Mouse (Mus musculus) megakaryocyte, embryonic 14.5 days (primary cell): ENCODE measurements at regions not wholly inside any gene's neighbourhood (a gene's known extent, or its start where the extent isn't known, plus 50 kb on each side); places are given as distances from the start of the nearest gene placed in this dataset.

ENCODE experiments used
- H3K27me3 ChIP-seq: replicated peaks from 2 replicates; pipeline ENCODE3; 2012; ENCODE audit warnings: inconsistent platforms
- H3K36me3 ChIP-seq: replicated peaks from 2 replicates; pipeline ENCODE3; 2012; ENCODE audit warnings: low read length, inconsistent platforms, mixed read lengths
- H3K4me1 ChIP-seq: 2 replicates; pipeline ENCODE4 v1.6.1; 2012; ENCODE audit warnings: inconsistent platforms
- H3K4me3 ChIP-seq: replicated peaks from 2 replicates; pipeline ENCODE3; 2012; ENCODE audit warnings: moderate library complexity, mild to moderate bottlenecking, inconsistent platforms
- H3K9me3 ChIP-seq: 2 replicates; pipeline ENCODE4 v1.6.1; 2012; ENCODE audit warnings: inconsistent platforms
- FLI1 ChIP-seq: IDR thresholded peaks from 2 replicates; pipeline ENCODE4 v1.6.1; 2012; ENCODE audit warnings: low read length, inconsistent platforms, mixed read lengths
- GATA1 ChIP-seq: IDR thresholded peaks from 3 replicates; pipeline ENCODE4 v1.6.1; 2012; ENCODE audit warnings: mixed read lengths, low read length, inconsistent platforms, borderline replicate concordance

GRCm38 (mm10) chr8:49063256-49063655 lies 219.5 kb upstream of the Tenm3 start:
- no peak overlapping the region for H3K4me3 ChIP-seq
- TF ChIP-seq FLI1: no peak
- no peak for TF ChIP-seq GATA1

GRCm38 (mm10) chr8:49043236-49043635 lies 199.5 kb upstream of the Tenm3 start:
- Histone ChIP-seq H3K27me3 (no peaks in the 10 kb centered on the region), H3K4me1 (no peaks in the 10 kb centered on the region), H3K9me3 (peaks cover 6% of the 10 kb centered on the region), H3K36me3 (no peaks in the 10 kb centered on the region), H3K4me3 (no peak overlapping the region)
- TF ChIP-seq FLI1 (no peak), GATA1 (no peak)

More at GRCm38 (mm10) chr8:49063256-49063655, 219.5 kb upstream of the Tenm3 start:
- Histone ChIP-seq H3K9me3 (no peaks in the 10 kb centered on the region), H3K4me1 (no peaks in the 10 kb centered on the region), H3K27me3 (no peaks in the 10 kb centered on the region), H3K36me3 (no peaks in the 10 kb centered on the region)

GRCm38 (mm10) chr8:49035970-49036700 lies 192.4 kb upstream of the Tenm3 start:
- Histone ChIP-seq H3K36me3 (no peaks in the 10 kb centered on the region), H3K27me3 (no peaks in the 10 kb centered on the region), H3K4me1 (no peaks in the 10 kb centered on the region), H3K4me3 (no peak overlapping the region), H3K9me3 (peaks cover 25% of the 10 kb centered on the region)
- TF ChIP-seq GATA1 (no peak), FLI1 (no peak)

- Histone ChIP-seq H3K27me3 (no peaks in the 10 kb centered on the region), H3K9me3 (peaks cover 25% of the 10 kb centered on the region), H3K4me3 (no peak overlapping the region), H3K4me1 (no peaks in the 10 kb centered on the region), H3K36me3 (no peaks in the 10 kb centered on the region)
- no peak for TF ChIP-seq FLI1
- no peak for TF ChIP-seq GATA1
Measured at GRCm38 (mm10) chr8:49035519-49035918, 191.8 kb upstream of the Tenm3 start.

- H3K4me1 ChIP-seq: no peaks in the 10 kb centered on the region
- H3K9me3 ChIP-seq: peaks cover 12% of the 10 kb centered on the region; the same call in 1 of the 2 replicates
- no peaks in the 10 kb centered on the region for H3K27me3 ChIP-seq
- TF ChIP-seq FLI1: no peak
- no peak for TF ChIP-seq GATA1
- H3K4me3 ChIP-seq: no peak overlapping the region
- no peaks in the 10 kb centered on the region for H3K36me3 ChIP-seq
Measured at GRCm38 (mm10) chr8:49030255-49030654, 186.5 kb upstream of the Tenm3 start.

- H3K36me3 ChIP-seq: no peaks in the 10 kb centered on the region
- TF ChIP-seq GATA1 (no peak), FLI1 (no peak)
Measured at GRCm38 (mm10) chr8:49017741-49018140, 174.0 kb upstream of the Tenm3 start.

GRCm38 (mm10) chr8:49015701-49016100 lies 171.9 kb upstream of the Tenm3 start:
- TF ChIP-seq FLI1 (no peak), GATA1 (no peak)
- no peaks in the 10 kb centered on the region for H3K36me3 ChIP-seq
- H3K4me3 ChIP-seq: no peak overlapping the region
- H3K4me1 ChIP-seq: no peaks in the 10 kb centered on the region
- H3K27me3 ChIP-seq: no peaks in the 10 kb centered on the region
- peaks cover 16% of the 10 kb centered on the region for H3K9me3 ChIP-seq

More at GRCm38 (mm10) chr8:49017741-49018140, 174.0 kb upstream of the Tenm3 start:
- no peak overlapping the region for H3K4me3 ChIP-seq
- no peaks in the 10 kb centered on the region for H3K4me1 ChIP-seq
- H3K27me3 ChIP-seq: no peaks in the 10 kb centered on the region
- H3K9me3 ChIP-seq: peaks cover 10% of the 10 kb centered on the region; the same call in 1 of the 2 replicates

GRCm38 (mm10) chr8:49015200-49015599 lies 171.4 kb upstream of the Tenm3 start:
- Histone ChIP-seq H3K4me3 (no peak overlapping the region), H3K36me3 (no peaks in the 10 kb centered on the region), H3K4me1 (no peaks in the 10 kb centered on the region), H3K9me3 (peaks cover 16% of the 10 kb centered on the region), H3K27me3 (no peaks in the 10 kb centered on the region)
- TF ChIP-seq FLI1: no peak
- no peak for TF ChIP-seq GATA1

- Histone ChIP-seq H3K36me3 (no peaks in the 10 kb centered on the region), H3K27me3 (no peaks in the 10 kb centered on the region), H3K4me1 (no peaks in the 10 kb centered on the region), H3K9me3 (peaks cover 15% of the 10 kb centered on the region; the same call in 1 of the 2 replicates), H3K4me3 (no peak overlapping the region)
- TF ChIP-seq FLI1: no peak
- no peak for TF ChIP-seq GATA1
Measured at GRCm38 (mm10) chr8:49006236-49006965, 162.7 kb upstream of the Tenm3 start.

GRCm38 (mm10) chr8:48981667-48982066 lies 137.9 kb upstream of the Tenm3 start:
- Histone ChIP-seq H3K9me3 (0 out of 2 replicates have a peak, but pooled peaks cover 6% of the 10 kb centered on the region), H3K4me1 (no peaks in the 10 kb centered on the region), H3K4me3 (no peak overlapping the region), H3K36me3 (no peaks in the 10 kb centered on the region), H3K27me3 (no peaks in the 10 kb centered on the region)
- TF ChIP-seq GATA1 (no peak), FLI1 (no peak)

GRCm38 (mm10) chr8:48980755-48981154 lies 137.0 kb upstream of the Tenm3 start:
- TF ChIP-seq GATA1 (no peak), FLI1 (no peak)
- Histone ChIP-seq H3K9me3 (0 out of 2 replicates have a peak, but pooled peaks cover 6% of the 10 kb centered on the region), H3K4me3 (no peak overlapping the region), H3K36me3 (no peaks in the 10 kb centered on the region), H3K27me3 (no peaks in the 10 kb centered on the region), H3K4me1 (no peaks in the 10 kb centered on the region)
